Mouse (Mus musculus): ENCODE measurements at regions not wholly inside any gene's neighbourhood (a gene's known extent, or its start where the extent isn't known, plus 50 kb on each side); places are given as distances from the start of the nearest gene placed in this dataset.

GRCm38 (mm10) chr11:24452267-24452666, 374.4 kb downstream of the Bcl11a start:
- TF ChIP-seq CTCF (conservative IDR thresholded peaks at IDR 0.05; ENCODE audit: insufficient read depth, insufficient read length, low read depth, low read length) (no peak), POLR2A (IDR thresholded peaks at IDR 0.05; ENCODE audit: low read depth, low read length) (no peak)

Data from kidney, adult 2 months (tissue).